Mouse (Mus musculus): ENCODE data around the gene Abca7.
"Not testable (repeated sequence)": the region's sequence is repeated elsewhere in the genome, so short reads cannot be mapped to it uniquely, and the experiment has no call there.

Abca7 gene

DNA sequence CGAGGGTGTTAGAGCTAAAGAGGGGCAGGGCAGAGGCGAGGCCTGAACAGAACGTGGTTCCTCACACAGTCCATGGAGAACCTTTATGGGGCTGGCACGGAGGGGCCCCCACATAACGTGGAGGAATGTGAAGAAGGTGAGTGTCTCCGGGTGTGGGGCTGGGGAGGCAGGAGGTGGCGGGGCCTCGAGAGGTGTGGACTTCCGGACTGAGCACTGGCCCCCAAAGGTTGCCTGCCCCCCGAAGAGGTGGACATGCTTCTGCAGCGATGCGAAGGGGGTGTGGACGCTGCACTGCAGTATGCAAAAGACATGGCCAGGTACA is 25.0 kb downstream of the Abca7 start:
- DNase-seq (ENCODE audit: low spot score in 2 of 2): no peak

GRCm38 (mm10) chr10:80022164-80022563 is 25.9 kb downstream of the Abca7 start:
- no peak for DNase-seq (ENCODE audit: low spot score in 2 of 2)

- no peak for DNase-seq (ENCODE audit: low spot score in 2 of 2)
Measured at GRCm38 (mm10) chr10:80022806-80023205, 26.5 kb downstream of the Abca7 start.

- DNase-seq (ENCODE audit: low spot score in 2 of 2): no peak
Measured at GRCm38 (mm10) chr10:80023758-80024157, 27.5 kb downstream of the Abca7 start.

- no peak for DNase-seq (ENCODE audit: low spot score in 2 of 2)
Measured at GRCm38 (mm10) chr10:80024229-80025043, 28.1 kb downstream of the Abca7 start.

GRCm38 (mm10) chr10:80025044-80025347 is 28.7 kb downstream of the Abca7 start:
- DNase-seq (ENCODE audit: low spot score in 2 of 2): no peak

GRCm38 (mm10) chr10:80025463-80025862 is 29.2 kb downstream of the Abca7 start:
- no peak for DNase-seq (ENCODE audit: low spot score in 2 of 2)

GRCm38 (mm10) chr10:80025889-80026288 is 29.6 kb downstream of the Abca7 start:
- DNase-seq (ENCODE audit: low spot score in 2 of 2): no peak

- no peak for DNase-seq (ENCODE audit: low spot score in 2 of 2)
Measured at GRCm38 (mm10) chr10:80027681-80028520, 31.6 kb downstream of the Abca7 start.

DNA sequence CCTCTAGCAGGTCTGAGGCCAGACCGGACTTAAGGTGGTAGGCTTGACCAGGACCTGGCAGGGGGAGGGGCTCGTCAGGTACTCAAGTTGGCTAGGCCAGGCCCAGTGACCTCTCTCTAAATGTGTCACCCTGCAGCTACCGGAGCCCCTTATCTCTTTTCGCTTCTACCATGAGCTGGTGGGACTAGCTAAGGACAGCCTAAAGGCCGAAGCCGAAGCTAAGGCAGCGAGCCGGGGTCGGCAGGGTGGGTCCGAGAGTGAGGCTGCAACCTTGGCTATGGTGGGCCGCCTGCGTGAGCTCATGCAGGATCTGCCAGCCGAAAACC is 32.2 kb downstream of the Abca7 start:
- DNase-seq (ENCODE audit: low spot score in 2 of 2): no peak

- no peak for DNase-seq (ENCODE audit: low spot score in 2 of 2)
Measured at GRCm38 (mm10) chr10:80030191-80030590, 33.9 kb downstream of the Abca7 start.

GRCm38 (mm10) chr10:80030736-80031135 is 34.4 kb downstream of the Abca7 start:
- no peak for DNase-seq (ENCODE audit: low spot score in 2 of 2)

DNA sequence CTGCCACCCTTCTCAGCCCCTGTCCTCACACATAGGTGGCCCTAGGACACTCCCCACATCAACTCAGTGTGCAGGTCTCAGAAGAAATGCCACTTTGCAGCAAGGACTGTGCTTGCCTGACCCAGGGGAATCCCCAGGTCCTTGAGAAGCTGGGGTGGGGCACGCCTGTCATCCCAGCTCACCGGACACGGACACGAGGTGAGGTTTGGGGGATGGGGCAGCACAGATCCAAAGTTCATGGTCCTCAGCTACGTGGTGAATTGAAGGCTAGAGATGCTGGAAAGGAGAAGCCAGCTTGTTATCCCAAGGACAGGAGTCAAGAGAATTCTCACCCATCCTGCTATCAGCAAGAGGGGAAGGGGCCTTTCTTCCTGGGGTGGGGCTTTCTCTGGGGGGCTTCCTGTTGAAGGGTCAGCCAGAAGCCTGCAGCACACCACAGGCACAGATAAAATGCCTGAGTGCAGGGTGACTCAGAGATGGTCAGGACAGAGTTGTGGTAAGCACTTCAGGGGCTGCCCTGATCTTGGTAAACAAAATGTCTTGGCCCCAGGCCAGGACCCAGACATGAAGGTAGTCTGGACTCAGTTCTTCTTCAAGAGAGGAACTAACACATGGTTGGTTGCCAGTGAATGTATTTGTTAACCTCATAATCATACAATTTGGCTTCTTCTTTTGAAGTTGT is 36.6 kb downstream of the Abca7 start:
- DNase-seq (ENCODE audit: low spot score in 2 of 2): no peak

- no peak for DNase-seq (ENCODE audit: low spot score in 2 of 2)
Measured at GRCm38 (mm10) chr10:80033511-80034391, 37.5 kb downstream of the Abca7 start.

DNA sequence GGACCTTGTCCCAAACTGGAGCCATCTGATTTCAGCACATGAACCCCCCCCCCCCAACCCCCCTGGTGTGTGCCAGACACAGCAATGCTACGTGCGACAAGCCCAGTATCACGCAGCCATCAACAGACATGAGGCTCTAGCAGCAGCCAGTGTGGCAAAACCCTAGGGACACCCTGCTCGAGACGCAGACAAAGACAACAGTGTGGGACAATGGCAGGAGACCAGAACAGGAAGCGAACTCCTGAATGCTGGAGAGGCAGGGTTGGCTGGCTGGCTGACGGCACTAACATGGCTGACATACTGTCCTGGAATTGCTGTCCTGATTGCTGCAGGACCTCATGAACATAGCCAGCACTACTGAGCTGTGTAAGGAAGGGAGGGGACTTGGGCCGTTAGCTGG is 38.9 kb downstream of the Abca7 start:
- DNase-seq (ENCODE audit: low spot score in 2 of 2): no peak

GRCm38 (mm10) chr10:80035686-80036085 is 39.4 kb downstream of the Abca7 start:
- DNase-seq (ENCODE audit: low spot score in 2 of 2): no peak

- DNase-seq (ENCODE audit: low spot score in 2 of 2): no peak
Measured at GRCm38 (mm10) chr10:80036832-80037231, 40.5 kb downstream of the Abca7 start.

- peak; percentile 96 to 98 for DNase-seq (ENCODE audit: low spot score in 2 of 2)
Measured at GRCm38 (mm10) chr10:80039559-80039979, 43.3 kb downstream of the Abca7 start, which contains the start of gene Polr2e. Polr2e (minus strand) TSS chr10:80039795.

DNA sequence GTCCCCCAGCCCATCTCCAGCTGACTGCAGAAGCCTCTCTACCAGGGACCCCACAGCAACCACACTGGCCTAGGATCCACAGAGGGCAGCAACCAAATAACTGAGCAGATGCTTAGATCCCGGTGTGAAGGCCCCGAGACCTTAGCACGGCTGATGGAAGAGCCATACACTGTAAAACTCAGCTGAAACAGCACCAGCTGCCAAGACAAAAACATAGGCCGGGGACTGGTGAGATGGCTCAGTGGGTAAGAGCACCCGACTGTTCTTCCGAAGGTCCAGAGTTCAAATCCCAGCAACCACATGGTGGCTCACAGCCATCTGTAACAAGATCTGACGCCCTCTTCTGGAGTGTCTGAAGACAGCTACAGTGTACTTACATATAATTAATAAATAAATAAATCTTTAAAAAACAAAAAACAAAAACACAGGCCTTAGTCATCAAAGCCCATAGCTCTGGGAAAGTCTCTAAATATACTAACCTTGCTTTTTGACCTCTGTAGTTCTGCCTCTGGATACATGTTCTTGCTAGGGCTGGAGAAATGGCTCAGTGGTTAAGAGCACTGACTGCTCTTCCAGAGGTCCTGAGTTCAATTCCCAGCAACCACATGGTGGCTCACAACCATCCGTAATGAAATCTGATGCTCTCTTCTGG is 45.2 kb downstream of the Abca7 start:
- not testable (repeated sequence) for DNase-seq (ENCODE audit: low spot score in 2 of 2)

DNA sequence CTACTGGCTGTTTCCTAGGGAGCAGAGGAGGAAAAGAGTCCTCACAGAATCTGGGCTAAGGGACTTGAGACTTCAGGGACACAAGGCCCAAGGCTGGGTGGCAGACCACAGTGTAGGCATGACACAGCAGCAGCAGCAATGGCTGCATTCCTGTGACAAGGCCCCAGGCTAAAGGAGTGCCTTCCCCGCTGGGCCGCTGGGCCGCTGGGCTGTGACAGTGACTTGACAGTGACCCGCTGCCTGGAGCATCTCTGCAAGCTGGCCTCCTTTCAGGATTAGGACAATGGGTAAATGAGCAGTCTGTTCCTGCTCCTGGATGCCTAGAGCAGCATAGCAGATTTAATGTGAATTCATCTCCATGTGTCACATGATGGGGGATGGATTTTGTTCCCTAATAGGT is 47.8 kb downstream of the Abca7 start:
- no peak for DNase-seq (ENCODE audit: low spot score in 2 of 2)

- DNase-seq (ENCODE audit: low spot score in 2 of 2): not testable (repeated sequence)
Measured at GRCm38 (mm10) chr10:80045364-80045763, 49.1 kb downstream of the Abca7 start.

Measured in frontal cortex, postnatal 14 days (tissue).